ENCODE assay signal across 13 mouse cellular contexts in the genomic region with DNA sequence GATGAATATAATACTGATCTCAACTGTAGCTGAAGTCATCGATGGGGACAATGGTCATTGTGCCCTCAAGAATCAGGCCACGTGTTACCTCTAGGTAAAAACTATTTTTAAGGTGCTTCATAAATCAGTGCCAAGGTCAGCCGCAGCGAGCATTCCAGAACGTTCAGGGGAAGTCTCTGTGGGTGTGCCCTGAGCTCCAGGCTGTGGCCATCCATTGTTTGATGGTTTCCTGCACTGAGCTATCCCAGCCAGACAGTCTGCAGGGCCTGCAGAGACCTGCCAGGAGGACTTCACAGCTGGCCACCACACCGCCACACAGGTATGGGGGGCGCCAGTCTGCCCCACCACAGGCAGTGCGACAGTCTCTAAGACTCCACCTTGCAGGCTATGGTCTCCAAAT.
DNase-seq lines count a peak whose midpoint lies in the region; ATAC-seq lines count a peak whose summit lies in the region.
"Had no signal": no experiment of that assay in that cellular context is flagged by ENCODE, and none has a peak within 500 bp of the region (broad histone marks: within the 10 kb centered on the region; RNA-seq: fewer than 3 reads in every experiment).

No protein-coding gene starts in this region.

- H3K4me3 ChIP-seq in liver, embryonic 12.5 days = no peak overlapping the region
- H3K4me3 ChIP-seq in heart, embryonic 10.5 days = no peak overlapping the region
- H3K4me3 ChIP-seq in kidney, embryonic 16.5 days (ENCODE audit: low read length) = no peak overlapping the region
- no peak overlapping the region for H3K4me3 ChIP-seq in forebrain, embryonic 16.5 days (replicated peaks; ENCODE audit: low read length)
- H3K4me3 ChIP-seq: hindbrain, embryonic 15.5 days; liver, embryonic 13.5 days had no signal

- WGBS in liver, embryonic 12.5 days (ENCODE audit: insufficient replicate concordance) = 61% methylated on average over 8 of the region's 8 CpGs
- 72% methylated on average over 8 of the region's 8 CpGs for WGBS in heart, embryonic 10.5 days
- WGBS in kidney, embryonic 16.5 days = 57% methylated on average over 8 of the region's 8 CpGs
- WGBS in forebrain, embryonic 16.5 days = 85% methylated on average over 8 of the region's 8 CpGs

- H3K27ac ChIP-seq in liver, embryonic 12.5 days = no peak overlapping the region
- peak overlapping the region; percentile 33; the same call in 1 of the 2 replicates for H3K27ac ChIP-seq in heart, embryonic 10.5 days
- no peak overlapping the region for H3K27ac ChIP-seq in kidney, embryonic 16.5 days (ENCODE audit: low read length)
- H3K27ac ChIP-seq in forebrain, embryonic 16.5 days (ENCODE audit: low read length) = no peak overlapping the region
- H3K27ac ChIP-seq: hindbrain, embryonic 15.5 days; liver, embryonic 13.5 days had no signal

- no peaks in the 10 kb centered on the region for H3K27me3 ChIP-seq in liver, embryonic 12.5 days (replicated peaks)
- H3K27me3 ChIP-seq in heart, embryonic 10.5 days (ENCODE audit: insufficient read depth, poor library complexity, severe bottlenecking) = peaks cover 10% of the 10 kb centered on the region; the same call in 1 of the 2 replicates
- no peaks in the 10 kb centered on the region for H3K27me3 ChIP-seq in kidney, embryonic 16.5 days (ENCODE audit: insufficient read depth, low read length)
- H3K27me3 ChIP-seq in forebrain, embryonic 16.5 days (replicated peaks; ENCODE audit: control insufficient read depth, insufficient read depth, low read length) = no peaks in the 10 kb centered on the region
- H3K27me3 ChIP-seq: hindbrain, embryonic 15.5 days; liver, embryonic 13.5 days had no signal

- H3K9me3 ChIP-seq in liver, embryonic 12.5 days (replicated peaks) = no peaks in the 10 kb centered on the region
- H3K9me3 ChIP-seq in heart, embryonic 10.5 days = no peaks in the 10 kb centered on the region
- no peaks in the 10 kb centered on the region for H3K9me3 ChIP-seq in kidney, embryonic 16.5 days (ENCODE audit: low read length)
- H3K9me3 ChIP-seq in forebrain, embryonic 16.5 days (ENCODE audit: control insufficient read depth, low read length) = no peaks in the 10 kb centered on the region
- H3K9me3 ChIP-seq: hindbrain, embryonic 15.5 days; liver, embryonic 13.5 days had no signal

- ATAC-seq in liver, embryonic 12.5 days = peak; percentile 30; the same call in 1 of the 2 replicates
- ATAC-seq in kidney, embryonic 16.5 days (ENCODE audit: low FRiP score, low TSS enrichment) = peak; percentile 77
- ATAC-seq in forebrain, embryonic 16.5 days = no peak
- ATAC-seq: activated CD4-positive, CD25-positive, alpha-beta regulatory T cell, adult 4 months had no signal

- no peak overlapping the region for H3K4me2 ChIP-seq in liver, embryonic 12.5 days
- no peak overlapping the region for H3K4me2 ChIP-seq in kidney, embryonic 16.5 days (replicated peaks; ENCODE audit: low read depth, low read length)
- H3K4me2 ChIP-seq in forebrain, embryonic 16.5 days (ENCODE audit: low read length) = no peak overlapping the region
- H3K4me2 ChIP-seq: hindbrain, embryonic 15.5 days; liver, embryonic 13.5 days had no signal

- no peaks in the 10 kb centered on the region for H3K36me3 ChIP-seq in liver, embryonic 12.5 days
- H3K36me3 ChIP-seq in heart, embryonic 10.5 days = no peaks in the 10 kb centered on the region
- no peaks in the 10 kb centered on the region for H3K36me3 ChIP-seq in kidney, embryonic 16.5 days (ENCODE audit: insufficient read depth, low read length)
- no peaks in the 10 kb centered on the region for H3K36me3 ChIP-seq in forebrain, embryonic 16.5 days (ENCODE audit: control insufficient read depth, insufficient read depth)
- H3K36me3 ChIP-seq: hindbrain, embryonic 15.5 days; liver, embryonic 13.5 days had no signal

- no peaks in the 10 kb centered on the region for H3K4me1 ChIP-seq in liver, embryonic 12.5 days
- H3K4me1 ChIP-seq in heart, embryonic 10.5 days = peaks cover 15% of the 10 kb centered on the region
- H3K4me1 ChIP-seq in kidney, embryonic 16.5 days (ENCODE audit: insufficient read depth, low read length) = 0 out of 2 replicates have a peak, but pooled peaks cover 5% of the 10 kb centered on the region
- H3K4me1 ChIP-seq in forebrain, embryonic 16.5 days (replicated peaks; ENCODE audit: control insufficient read depth, insufficient read depth, low read length) = no peaks in the 10 kb centered on the region; the same call in 1 of the 2 replicates
- H3K4me1 ChIP-seq: liver, embryonic 13.5 days had no signal

- DNase-seq in liver (no peak), MN1 (ENCODE audit: low spot score) (no peak)
- no peak for DNase-seq in heart, embryonic 10.5 days (ENCODE audit: low spot score)
- peak; percentile 8 for DNase-seq in lung, postnatal 25 days (ENCODE audit: low spot score)
- DNase-seq in urinary bladder, postnatal 14 days (ENCODE audit: low spot score) = no peak
- DNase-seq: cerebellum, adult 18-20 months; liver, embryonic 13.5 days; thymus, adult 2 months had no signal

- H3K9ac ChIP-seq in liver, embryonic 12.5 days = no peak overlapping the region
- H3K9ac ChIP-seq in kidney, embryonic 16.5 days (replicated peaks; ENCODE audit: low read length) = no peak overlapping the region
- H3K9ac ChIP-seq in forebrain, embryonic 16.5 days (replicated peaks; ENCODE audit: low read depth, low read length) = no peak overlapping the region
- H3K9ac ChIP-seq: hindbrain, embryonic 15.5 days; liver, embryonic 13.5 days had no signal
